Mouse (Mus musculus) bone marrow macrophage, adult 2 months (primary cell): ENCODE results near the gene Map3k7cl. TPM values are rescaled to one million over a fixed set of nuclear protein-coding genes. Genes with fewer than 3 reads are reported as not detected.

ENCODE experiments used
- H3K27ac ChIP-seq: 2 replicates; pipeline ENCODE4 v1.5.1; 2012; ENCODE audit warnings: low read depth, low read length; ENCODE audit not compliant: insufficient read depth
- H3K4me1 ChIP-seq: 2 replicates; pipeline ENCODE4 v1.6.1; 2012; ENCODE audit warnings: low read length; ENCODE audit not compliant: control insufficient read depth, insufficient read depth
- H3K4me3 ChIP-seq: 2 replicates; pipeline ENCODE4 v1.5.1; 2012; ENCODE audit warnings: mild to moderate bottlenecking, low read length, moderate library complexity; ENCODE audit not compliant: insufficient read depth
- CTCF ChIP-seq: IDR thresholded peaks from 2 replicates; pipeline ENCODE4 v1.5.1; 2012; ENCODE audit warnings: low read depth, mild to moderate bottlenecking, low read length, moderate library complexity
- POLR2A ChIP-seq: IDR thresholded peaks from 2 replicates; pipeline ENCODE4 v1.6.1; 2012; ENCODE audit warnings: mild to moderate bottlenecking, low read depth, low read length, borderline replicate concordance
- polyA plus RNA-seq: library from polyadenylated mRNA; stranded (reverse); fragments of >200 nt; gene quantifications from 2 replicates; pipeline ENCODE4 v1.2.4, GENCODE M21; 2012; ENCODE audit not compliant: missing spikeins, insufficient read depth, insufficient read length

Map3k7cl gene
- polyA plus RNA-seq, 1 experiment = not detected

- Histone ChIP-seq H3K4me3 (no peak overlapping the region), H3K4me1 (peaks cover 39% of the 10 kb centered on the region), H3K27ac (no peak overlapping the region)
- TF ChIP-seq CTCF = no peak
- no peak for TF ChIP-seq POLR2A
Observed at GRCm38 (mm10) chr16:87634709-87635108, 81.6 kb downstream of the Map3k7cl start.

GRCm38 (mm10) chr16:87635213-87635755, 82.2 kb downstream of the Map3k7cl start:
- Histone ChIP-seq H3K4me3 (no peak overlapping the region), H3K27ac (peak overlapping the region; percentile 63), H3K4me1 (peaks cover 39% of the 10 kb centered on the region)
- TF ChIP-seq POLR2A (no peak), CTCF (no peak)

GRCm38 (mm10) chr16:87635841-87636240, 82.7 kb downstream of the Map3k7cl start:
- Histone ChIP-seq H3K4me1 (peaks cover 39% of the 10 kb centered on the region), H3K27ac (peak overlapping the region; percentile 63), H3K4me3 (no peak overlapping the region)
- no peak for TF ChIP-seq POLR2A
- no peak for TF ChIP-seq CTCF

- Histone ChIP-seq H3K4me3 (no peak overlapping the region), H3K27ac (peak overlapping the region; percentile 74), H3K4me1 (peaks cover 39% of the 10 kb centered on the region)
- no peak for TF ChIP-seq CTCF
- no peak for TF ChIP-seq POLR2A
Observed at GRCm38 (mm10) chr16:87638098-87638497, 85.0 kb downstream of the Map3k7cl start.

DNA sequence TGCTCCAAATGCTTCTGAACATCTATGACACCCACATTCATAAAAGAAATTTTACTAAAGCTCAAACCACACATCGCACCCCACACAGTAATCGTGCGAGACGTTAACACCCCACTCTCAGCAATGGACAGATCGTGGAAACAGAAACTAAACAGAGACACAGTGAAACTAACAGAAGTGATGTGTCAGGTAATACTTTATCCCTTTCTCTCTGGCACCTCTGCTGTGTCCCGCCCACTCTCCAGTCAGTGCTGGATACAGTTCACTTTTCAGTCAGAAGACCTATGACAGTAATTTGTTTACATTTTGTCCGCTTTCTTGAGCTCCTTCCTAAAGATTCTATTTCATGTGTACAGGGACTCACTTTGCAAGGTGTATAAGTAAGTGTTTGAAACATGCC, 89.1 kb downstream of the Map3k7cl start:
- Histone ChIP-seq H3K4me3 (no peak overlapping the region), H3K4me1 (peaks cover 11% of the 10 kb centered on the region), H3K27ac (no peak overlapping the region)
- TF ChIP-seq POLR2A (no peak), CTCF (no peak)

GRCm38 (mm10) chr16:87644111-87644770, 91.1 kb downstream of the Map3k7cl start:
- Histone ChIP-seq H3K4me1 (no peaks in the 10 kb centered on the region), H3K27ac (no peak overlapping the region), H3K4me3 (no peak overlapping the region)
- TF ChIP-seq POLR2A (no peak), CTCF (no peak)

Other genes with a start within 250 kb of the Map3k7cl start
- 10.6 and 11.5 TPM in 2 replicates for gene N6amt1, start 199.1 kb upstream of the Map3k7cl start, polyA plus RNA-seq
- 12.0 and 14.1 TPM in 2 replicates for gene Ltn1, start 120.7 kb upstream of the Map3k7cl start, polyA plus RNA-seq
- 6.8 and 7.1 TPM in 2 replicates for gene Rwdd2b, start 112.8 kb upstream of the Map3k7cl start, polyA plus RNA-seq
- gene Usp16, start 98.6 kb upstream of the Map3k7cl start, polyA plus RNA-seq = 33.4 and 43.6 TPM in 2 replicates
- gene Cct8, start 57.5 kb upstream of the Map3k7cl start, polyA plus RNA-seq = 97.1 and 112 TPM in 2 replicates
- 75.6 and 78.9 TPM in 2 replicates for gene Bach1, start 145.6 kb downstream of the Map3k7cl start, polyA plus RNA-seq